14 mouse cellular contexts compared by ENCODE assay signal in genomic region chr8:66022815-66023214, GRCm38 (mm10).
"Had no signal": no experiment of that assay in that cellular context is flagged by ENCODE, and none has a peak within 500 bp of the region (broad histone marks: within the 10 kb centered on the region; RNA-seq: fewer than 3 reads in every experiment).

No protein-coding gene starts in this region.

- DNase-seq: gastrocnemius, postnatal 14 days; gastrocnemius, postnatal 36 days; heart, adult 11 months; heart, adult 2 months; heart, postnatal 14 days; heart, postnatal 36 days; kidney, adult 11 months; kidney, adult 2 months; kidney, adult 9 months; kidney, postnatal 14 days; kidney, postnatal 36 days; layer of hippocampus, adult 9-11 months; layer of hippocampus, postnatal 36 days; left cerebral cortex, postnatal 4 days had no signal
